Mouse (Mus musculus) small intestine, adult 2 months (tissue): ENCODE results near the gene Qpctl. TPM values are rescaled to one million over a fixed set of nuclear protein-coding genes. Genes with fewer than 3 reads are reported as not detected.

Experiments used
- H3K27ac ChIP-seq: fragments of 200-500 bp; 2 replicates; pipeline ENCODE4 v1.5.1; 2012; ENCODE audit warnings: low read depth, low read length, control low read depth, inconsistent platforms; ENCODE audit not compliant: insufficient read depth
- H3K27me3 ChIP-seq: fragments of 200-500 bp; 2 replicates; pipeline ENCODE4 v1.6.1; 2012; ENCODE audit warnings: mild to moderate bottlenecking, moderate library complexity, low read length, inconsistent platforms; ENCODE audit not compliant: control insufficient read depth, insufficient read depth
- H3K36me3 ChIP-seq: fragments of 200-500 bp; 2 replicates; pipeline ENCODE4 v1.6.1; 2012; ENCODE audit warnings: mild to moderate bottlenecking, low read length, control low read depth, inconsistent platforms; ENCODE audit not compliant: control insufficient read depth, insufficient read depth
- H3K4me1 ChIP-seq: fragments of 200-500 bp; 2 replicates; pipeline ENCODE4 v1.6.1; 2012; ENCODE audit warnings: low read length, inconsistent platforms, mixed read lengths; ENCODE audit not compliant: control insufficient read depth, insufficient read depth, insufficient read length
- H3K4me3 ChIP-seq: fragments of 200-500 bp; 2 replicates; pipeline ENCODE4 v1.5.1; 2012; ENCODE audit warnings: low read depth, mild to moderate bottlenecking, control low read depth, inconsistent platforms, low read length, moderate library complexity
- CTCF ChIP-seq: fragments of 200-500 bp; IDR thresholded peaks from 2 replicates; pipeline ENCODE4 v1.5.1; 2012; ENCODE audit warnings: low read depth, mild to moderate bottlenecking, control low read depth, inconsistent platforms, low read length, moderate library complexity, mixed read lengths; ENCODE audit not compliant: insufficient replicate concordance, insufficient read length; ENCODE audit errors: extremely low read depth
- POLR2A ChIP-seq: fragments of 200-500 bp; IDR thresholded peaks from 2 replicates; pipeline ENCODE4 v1.6.1; 2012; ENCODE audit warnings: low read depth, mild to moderate bottlenecking, control low read depth, inconsistent platforms, low read length, moderate library complexity
- WGBS: fragments of 180-500 bp; shearing (Covaris S2); methylation state at CpG from one replicate; pipeline ENCODE4 v1.1.7; 2018; 5-methylcytosine and 5-hydroxymethylcytosine counted together
- polyA plus RNA-seq: library from polyadenylated mRNA; depleted of rRNA; stranded (reverse); fragments of >200 nt; gene quantifications from 2 replicates; pipeline ENCODE4 v1.2.3, GENCODE M21; 2012; rRNA removed

The Qpctl gene
- polyA plus RNA-seq: 5.5 and 6.6 TPM in 2 replicates

DNA sequence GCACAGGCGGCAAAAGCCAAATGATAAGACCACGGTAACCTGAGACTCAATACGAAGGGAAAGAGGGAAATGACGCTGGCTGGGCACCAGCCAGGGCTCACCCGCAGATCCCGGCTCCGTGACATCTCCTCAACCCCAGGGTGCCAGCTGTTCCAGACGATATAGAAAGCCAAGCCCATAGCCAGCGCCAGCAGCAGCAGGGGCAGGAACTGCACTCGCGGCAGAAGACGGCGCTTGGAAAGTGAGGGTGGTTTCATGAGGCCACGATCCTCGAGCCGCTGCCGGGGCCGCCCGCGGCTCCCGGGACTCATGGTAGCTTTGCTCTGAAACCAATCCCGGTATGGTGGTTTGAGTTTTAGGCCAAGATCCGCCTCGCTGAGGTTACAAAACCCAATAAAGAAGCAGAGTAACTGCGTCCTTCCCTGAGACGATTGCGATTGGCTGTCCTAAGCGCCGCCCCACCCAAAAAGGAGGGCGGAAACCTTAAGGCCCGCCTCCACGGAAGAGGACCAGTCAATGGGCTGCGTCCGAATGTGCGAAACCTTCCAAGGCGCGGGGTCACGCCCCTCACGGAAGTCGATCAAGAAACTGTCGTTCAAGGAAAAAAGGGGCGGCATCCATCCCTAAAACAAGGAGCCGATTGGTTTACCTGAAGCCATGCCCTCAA, at the start of gene Qpctl:
Gene Qpctl (minus strand): TSS at position 417 of the 667 bp plus-strand sequence.
- H3K27ac ChIP-seq: peak within 1 kb of the TSS; percentile 70
- peak within 1 kb of the TSS; percentile 87 for H3K4me3 ChIP-seq
- H3K27me3 ChIP-seq: no peaks in the 10 kb centered on the region
- TF ChIP-seq CTCF: no peak
- peak; percentile 86 for TF ChIP-seq POLR2A
- WGBS: under 1% methylated on average over 43 of the region's 43 CpGs
- peaks cover 3% of the 10 kb centered on the region; the same call in 1 of the 2 replicates for H3K4me1 ChIP-seq
- peaks cover 10% of the 10 kb centered on the region; the same call in 1 of the 2 replicates for H3K36me3 ChIP-seq

DNA sequence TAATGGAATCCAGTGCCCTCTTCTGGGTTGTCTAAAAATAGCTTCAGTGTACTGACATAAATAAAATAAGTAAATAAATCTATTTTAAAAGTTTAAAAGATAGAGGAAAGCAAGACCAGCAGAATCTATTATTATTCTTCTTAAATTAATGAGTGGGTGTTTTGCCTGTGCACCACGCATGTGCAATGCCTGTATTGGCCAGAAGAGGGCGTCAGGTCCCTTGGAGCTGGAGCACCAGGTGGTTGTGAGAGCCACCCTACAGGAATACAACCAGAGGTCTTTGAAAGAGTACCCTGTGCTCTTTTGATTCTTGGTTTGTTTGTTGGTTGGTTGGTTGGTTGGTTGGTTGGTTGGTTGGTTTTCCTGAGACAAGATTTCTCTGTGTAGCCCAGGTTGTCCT, 48.9 kb upstream of the Qpctl start:
- Histone ChIP-seq H3K27ac (no peak overlapping the region), H3K4me1 (peaks cover 7% of the 10 kb centered on the region), H3K27me3 (no peaks in the 10 kb centered on the region), H3K36me3 (peaks cover 5% of the 10 kb centered on the region; the same call in 1 of the 2 replicates), H3K4me3 (no peak overlapping the region)
- TF ChIP-seq CTCF (peak; percentile 71; the same call in 1 of the 2 replicates), POLR2A (no peak)
- WGBS: 51% methylated on average over 2 of the region's 2 CpGs

DNA sequence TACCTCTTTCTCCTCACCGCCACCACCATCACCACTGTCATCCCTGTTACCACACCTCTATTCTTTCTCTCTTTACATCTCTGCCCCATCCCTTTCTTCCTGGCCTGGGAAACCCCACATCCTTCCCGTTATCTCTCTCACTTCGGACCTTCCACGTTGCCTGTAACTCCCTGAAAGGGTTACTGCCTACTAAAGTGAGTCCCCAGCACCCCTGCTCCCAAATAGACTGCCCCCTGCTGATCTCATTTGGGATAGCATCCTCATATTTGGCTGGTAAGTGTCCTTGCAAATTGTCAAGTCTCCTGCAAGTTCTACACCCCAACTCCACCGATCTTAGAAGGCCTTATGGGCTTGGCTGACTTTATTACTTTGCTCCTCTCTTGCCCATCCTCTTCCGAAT, 47.6 kb upstream of the Qpctl start:
- Histone ChIP-seq H3K36me3 (peaks cover 5% of the 10 kb centered on the region; the same call in 1 of the 2 replicates), H3K4me1 (peaks cover under 1% of the 10 kb centered on the region), H3K27ac (no peak overlapping the region), H3K4me3 (no peak overlapping the region), H3K27me3 (no peaks in the 10 kb centered on the region)
- TF ChIP-seq POLR2A (no peak), CTCF (peak; percentile 64; the same call in 1 of the 2 replicates)
- WGBS: 60% methylated on average over 6 of the region's 6 CpGs

DNA sequence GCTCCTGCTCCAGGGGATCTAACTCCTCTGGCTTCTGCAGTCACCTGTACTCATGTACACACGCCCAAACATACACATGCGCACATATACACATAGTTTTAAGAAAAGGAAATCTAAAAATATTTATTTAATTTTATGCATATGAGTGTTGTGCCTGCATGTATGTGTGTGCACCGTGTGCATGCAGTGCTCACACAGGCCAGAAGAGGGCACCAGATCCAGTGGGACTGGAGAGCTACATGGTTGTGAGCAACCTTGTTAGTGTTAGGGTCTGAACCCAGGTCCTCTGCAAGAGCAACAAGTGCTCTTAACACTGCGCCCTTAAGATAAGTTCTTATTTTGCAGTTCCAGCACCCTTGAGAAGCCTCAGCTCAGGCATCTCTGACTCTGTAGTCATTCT, 45.6 kb upstream of the Qpctl start:
- no peak overlapping the region for H3K4me3 ChIP-seq
- H3K36me3 ChIP-seq: peaks cover 5% of the 10 kb centered on the region; the same call in 1 of the 2 replicates
- no peaks in the 10 kb centered on the region for H3K4me1 ChIP-seq
- TF ChIP-seq CTCF: peak; percentile 30; the same call in 1 of the 2 replicates
- TF ChIP-seq POLR2A: no peak
- H3K27ac ChIP-seq: no peak overlapping the region
- WGBS: 95% methylated on average over 4 of the region's 4 CpGs
- H3K27me3 ChIP-seq: no peaks in the 10 kb centered on the region

DNA sequence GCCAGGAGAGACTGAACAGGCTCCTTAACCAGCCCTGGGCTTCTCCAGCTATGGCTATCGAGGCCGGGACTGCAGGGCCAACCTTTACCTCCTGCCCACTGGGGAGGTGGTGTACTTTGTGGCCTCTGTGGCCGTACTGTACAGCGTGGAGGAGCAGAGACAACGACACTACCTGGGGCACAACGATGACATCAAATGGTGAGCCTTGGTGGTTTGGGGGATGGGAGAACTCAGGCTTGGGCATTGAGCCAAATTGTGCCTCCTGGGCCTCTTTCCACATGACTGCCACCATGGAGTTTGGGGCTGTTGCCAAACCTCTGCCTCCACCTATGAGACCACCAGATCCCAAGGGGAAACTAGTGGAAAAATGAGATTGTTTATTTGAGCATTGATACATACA, 35.7 kb upstream of the Qpctl start:
- Histone ChIP-seq H3K4me1 (peaks cover 5% of the 10 kb centered on the region), H3K27me3 (no peaks in the 10 kb centered on the region), H3K36me3 (no peaks in the 10 kb centered on the region; the same call in 1 of the 2 replicates), H3K27ac (no peak overlapping the region), H3K4me3 (no peak overlapping the region)
- WGBS: 65% methylated on average over 6 of the region's 6 CpGs
- TF ChIP-seq POLR2A (no peak), CTCF (no peak)

DNA sequence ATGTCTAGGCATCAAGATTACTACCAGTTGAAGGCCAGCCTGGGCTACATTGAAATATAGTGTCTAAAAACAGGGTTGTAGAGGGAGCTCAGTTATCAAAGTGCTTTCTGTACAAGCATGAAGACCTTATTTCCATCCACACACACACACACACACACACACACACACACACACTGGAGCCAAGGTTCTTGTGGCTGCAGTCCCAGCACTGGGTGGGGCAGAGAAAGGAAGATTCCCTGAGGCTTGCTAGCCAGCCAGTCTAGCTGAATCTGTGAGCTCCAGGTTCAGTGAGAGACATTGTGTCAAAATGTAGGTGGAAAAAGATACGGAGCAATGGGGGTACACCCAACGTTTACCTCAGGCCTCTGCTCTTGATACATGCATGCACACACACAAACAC, 35.2 kb upstream of the Qpctl start:
- WGBS: 84% methylated on average over 2 of the region's 2 CpGs
- TF ChIP-seq POLR2A: no peak
- TF ChIP-seq CTCF: no peak

DNA sequence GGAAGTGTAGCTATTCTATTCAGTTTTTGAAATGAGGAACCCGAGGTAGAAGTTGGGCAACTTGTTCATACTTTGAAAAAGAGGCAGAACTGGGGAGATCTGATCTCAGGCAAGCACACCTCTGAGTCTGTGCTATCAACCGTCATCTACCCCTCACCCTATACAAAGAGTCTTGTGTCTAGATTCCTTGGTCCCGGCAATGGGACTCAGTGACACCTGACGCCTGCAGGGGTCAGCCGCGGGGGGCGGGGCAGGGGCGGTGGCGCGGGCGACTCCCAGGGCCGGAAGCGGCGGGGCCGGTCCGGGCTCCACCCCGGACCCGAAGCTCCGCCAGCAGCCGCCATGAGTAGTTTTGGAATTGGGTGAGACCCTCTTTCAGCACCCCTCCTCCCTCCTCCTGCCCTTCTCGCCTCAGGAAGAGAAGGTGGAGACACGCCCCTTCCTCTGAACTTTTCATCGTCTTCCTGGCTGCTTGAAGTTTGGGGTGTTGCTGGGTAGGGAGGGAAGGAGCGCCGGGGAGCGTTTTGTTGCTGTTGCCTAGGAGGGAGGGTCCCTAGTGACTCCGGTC, 31.9 kb upstream of the Qpctl start:
- under 1% methylated on average over 27 of the region's 27 CpGs for WGBS
- TF ChIP-seq CTCF (no peak), POLR2A (no peak)
- no peaks in the 10 kb centered on the region for H3K36me3 ChIP-seq
- peak overlapping the region; percentile 69 for H3K4me3 ChIP-seq
- H3K27me3 ChIP-seq: peaks cover 15% of the 10 kb centered on the region; the same call in 1 of the 2 replicates
- no peak overlapping the region for H3K27ac ChIP-seq
- peaks cover 11% of the 10 kb centered on the region for H3K4me1 ChIP-seq

More for the DNA sequence above, 35.2 kb upstream of the Qpctl start:
- Histone ChIP-seq H3K36me3 (no peaks in the 10 kb centered on the region), H3K4me3 (no peak overlapping the region), H3K4me1 (peaks cover 10% of the 10 kb centered on the region), H3K27ac (no peak overlapping the region), H3K27me3 (no peaks in the 10 kb centered on the region)
